Mouse (Mus musculus): ENCODE data around the gene Hcar2.

DNA sequence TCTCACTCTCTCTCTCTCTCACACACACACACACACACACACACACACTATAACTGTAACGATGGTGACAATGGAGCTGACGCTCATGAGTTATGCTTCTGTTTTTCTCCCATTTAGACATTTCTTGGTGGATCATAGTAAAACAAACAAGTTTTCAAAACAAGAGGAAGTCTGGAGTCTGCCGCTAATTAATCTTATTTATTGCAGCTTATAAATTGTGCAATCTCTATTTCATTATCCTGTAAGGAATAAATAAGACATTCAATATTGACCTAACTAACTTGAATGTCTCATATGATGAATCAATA lies 44.1 kb downstream of the Hcar2 start:
- TF ChIP-seq CTCF (conservative IDR thresholded peaks at IDR 0.05; ENCODE audit: insufficient read depth, insufficient read length, low read depth, low read length) (no peak), POLR2A (IDR thresholded peaks at IDR 0.05; ENCODE audit: low read depth, low read length) (no peak)

Data from kidney, adult 2 months (tissue).